Mouse (Mus musculus): ENCODE data around the gene Nsun2.

Gene Nsun2

DNA sequence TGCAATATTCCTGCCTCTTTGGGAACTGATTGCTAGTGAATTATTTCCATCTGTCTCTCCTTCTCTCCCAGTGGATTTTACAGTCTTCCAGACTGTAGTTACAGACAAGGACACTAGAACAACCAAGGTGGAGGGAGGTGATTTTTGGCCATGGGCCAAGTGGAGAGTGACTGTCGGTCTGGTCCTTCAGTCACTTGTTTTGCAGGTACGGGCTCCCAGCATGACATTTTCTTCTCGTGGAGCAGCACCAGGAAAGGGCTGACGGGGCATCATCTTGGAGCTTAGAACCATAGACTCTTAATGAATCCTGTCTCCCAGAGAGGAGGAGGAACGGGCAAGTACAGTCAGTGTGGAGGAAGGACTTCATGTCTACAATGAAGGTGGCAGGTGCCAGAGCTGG lies 138.6 kb downstream of the Nsun2 start:
- Histone ChIP-seq H3K36me3 (ENCODE audit: control insufficient read depth, insufficient read depth, low read length, poor library complexity, severe bottlenecking) (no peaks in the 10 kb centered on the region), H3K27me3 (ENCODE audit: control insufficient read depth, insufficient read depth, low read length, poor library complexity, severe bottlenecking) (no peaks in the 10 kb centered on the region)
- DNase-seq (ENCODE audit: low read depth, low spot score) = no peak

DNA sequence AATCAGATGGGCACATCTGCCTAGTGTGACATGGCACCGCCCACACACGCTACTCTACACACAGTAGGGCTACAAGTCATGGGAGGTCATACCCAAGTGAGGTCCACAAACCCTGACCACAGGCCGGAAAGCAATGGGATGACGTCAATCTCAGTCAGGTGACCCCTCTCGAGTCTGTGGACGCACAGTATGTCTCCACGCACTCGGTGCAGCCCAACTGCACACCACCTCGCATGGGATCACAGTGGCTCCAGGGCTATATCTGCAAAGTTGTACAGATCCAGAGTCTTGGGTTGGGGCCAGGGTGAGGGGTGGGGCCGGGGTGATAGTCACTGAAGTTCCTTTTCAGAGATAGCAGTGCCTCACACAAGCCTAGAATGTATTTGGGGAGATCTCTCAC lies 139.0 kb downstream of the Nsun2 start:
- H3K27me3 ChIP-seq (ENCODE audit: control insufficient read depth, insufficient read depth, low read length, poor library complexity, severe bottlenecking) = no peaks in the 10 kb centered on the region
- no peak for DNase-seq (ENCODE audit: low read depth, low spot score)
- no peaks in the 10 kb centered on the region for H3K36me3 ChIP-seq (ENCODE audit: control insufficient read depth, insufficient read depth, low read length, poor library complexity, severe bottlenecking)

DNA sequence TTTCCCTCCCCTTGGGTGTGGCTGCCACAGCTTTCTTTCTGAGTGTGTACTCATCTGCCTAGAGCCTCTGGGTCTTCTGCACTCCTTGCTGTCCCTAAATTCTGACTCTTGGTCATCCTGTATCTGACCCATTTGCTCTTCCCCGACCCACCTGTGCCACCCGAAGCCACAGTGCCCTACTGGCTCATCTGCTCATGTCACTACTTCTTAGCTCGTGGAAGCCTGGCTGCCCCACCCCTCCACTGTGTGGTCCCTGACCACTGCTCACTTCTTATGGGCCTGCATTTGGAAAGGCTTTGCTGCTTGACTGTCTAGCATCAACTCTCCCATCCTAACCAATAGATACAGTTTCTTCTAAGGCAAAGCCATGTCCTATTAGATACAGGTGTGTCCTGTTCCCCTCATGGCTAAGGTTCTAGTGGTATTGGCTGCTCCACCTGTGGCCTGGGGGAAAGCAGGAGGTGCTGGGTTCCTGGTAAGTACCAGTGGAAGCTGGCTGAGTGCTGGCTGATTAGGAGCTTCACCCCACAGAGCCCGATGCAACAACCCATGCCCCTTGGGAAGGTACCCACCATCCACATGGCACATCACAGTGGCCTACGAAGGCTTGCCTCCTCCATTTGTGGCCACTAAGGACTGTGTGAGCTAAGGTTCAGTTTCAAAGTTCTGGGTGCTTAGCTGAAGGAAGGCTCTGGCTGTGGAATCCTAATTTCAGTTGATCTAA lies 139.8 kb downstream of the Nsun2 start:
- Histone ChIP-seq H3K27me3 (ENCODE audit: control insufficient read depth, insufficient read depth, low read length, poor library complexity, severe bottlenecking) (no peaks in the 10 kb centered on the region), H3K36me3 (ENCODE audit: control insufficient read depth, insufficient read depth, low read length, poor library complexity, severe bottlenecking) (no peaks in the 10 kb centered on the region)
- DNase-seq (ENCODE audit: low read depth, low spot score) = no peak

DNA sequence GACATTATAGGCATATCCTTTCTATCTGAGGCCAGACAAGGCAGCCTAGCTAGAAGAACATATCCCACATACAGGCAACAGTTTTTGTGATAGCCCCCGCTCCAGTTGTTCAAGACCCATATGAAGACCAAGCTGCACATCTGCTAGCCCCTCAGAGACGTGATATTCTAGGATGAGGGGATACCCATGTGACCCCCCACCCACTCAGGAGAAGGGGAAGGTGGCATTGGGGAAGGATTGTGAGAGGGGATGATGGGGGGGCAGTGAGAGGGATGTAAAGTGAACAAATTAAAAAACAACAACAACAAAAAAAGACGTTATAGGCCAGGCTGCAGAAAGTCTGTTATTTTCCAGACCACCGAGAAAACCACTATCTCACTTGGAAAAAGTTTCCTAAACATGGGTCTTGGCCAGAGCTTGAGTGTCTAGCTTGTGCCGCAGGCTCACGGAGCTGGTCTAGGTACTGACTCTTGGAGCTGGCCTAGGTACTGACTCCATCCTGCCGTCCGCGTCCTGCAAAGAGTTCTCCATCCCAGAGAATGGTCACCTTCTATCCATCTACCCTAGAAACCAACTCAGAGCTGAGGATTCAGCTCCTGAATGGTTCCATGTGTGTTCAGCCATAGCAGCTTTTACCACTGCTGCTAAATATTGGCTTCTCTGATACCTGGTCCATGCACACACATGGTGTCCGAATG lies 140.5 kb downstream of the Nsun2 start:
- no peak for DNase-seq (ENCODE audit: low read depth, low spot score)
- Histone ChIP-seq H3K27me3 (ENCODE audit: control insufficient read depth, insufficient read depth, low read length, poor library complexity, severe bottlenecking) (no peaks in the 10 kb centered on the region), H3K36me3 (ENCODE audit: control insufficient read depth, insufficient read depth, low read length, poor library complexity, severe bottlenecking) (no peaks in the 10 kb centered on the region)
